ENCODE assay signal across 19 mouse cellular contexts in genomic region chr16:47418680-47419252, GRCm38 (mm10).
A peak's percentile ranks its signal among the peaks of the same experiment; 100 is the strongest.
DNase-seq lines count a peak whose midpoint lies in the region; ATAC-seq lines count a peak whose summit lies in the region.
"Had no signal": no experiment of that assay in that cellular context is flagged by ENCODE, and none has a peak within 500 bp of the region (broad histone marks: within the 10 kb centered on the region; RNA-seq: fewer than 3 reads in every experiment).

No protein-coding gene starts in this region.

- ATAC-seq in midbrain, embryonic 15.5 days (replicated peaks) = 0 out of 2 replicates have a peak, but pooled peaks have one; percentile 60
- ATAC-seq in midbrain, embryonic 14.5 days (ENCODE audit: low FRiP score, low TSS enrichment) = no peak
- ATAC-seq in limb, embryonic 11.5 days (ENCODE audit: insufficient number of reproducible peaks, low FRiP score, low TSS enrichment, low read depth) = no peak; the same call in 1 of the 2 replicates
- ATAC-seq in liver, embryonic 11.5 days (replicated peaks; ENCODE audit: low FRiP score) = no peak
- ATAC-seq: intestine, embryonic 16.5 days; Patski had no signal

- DNase-seq in embryo, embryonic 10 days (ENCODE audit: low spot score) = peak; percentile 3
- no peak for DNase-seq in embryo, embryonic 9.5 days (ENCODE audit: extremely low spot score)
- DNase-seq in kidney, postnatal 10 days = peak; percentile 6
- no peak for DNase-seq in kidney, adult 11 months
- DNase-seq in midbrain, embryonic 14.5 days = no peak
- DNase-seq in limb, embryonic 11.5 days (ENCODE audit: low spot score) = peak; percentile 22
- DNase-seq in liver, embryonic 11.5 days (ENCODE audit: low spot score) = no peak
- DNase-seq: cerebellum, adult 11 months; heart, adult 18-20 months; layer of hippocampus, adult 9-11 months; liver, embryonic 13.5 days; thymus, adult 2 months had no signal

- no peak overlapping the region for H3K27ac ChIP-seq in midbrain, embryonic 15.5 days
- H3K27ac ChIP-seq in midbrain, embryonic 14.5 days (replicated peaks; ENCODE audit: low read depth, low read length) = no peak overlapping the region
- H3K27ac ChIP-seq in limb, embryonic 11.5 days (replicated peaks; ENCODE audit: low read depth, low read length) = no peak overlapping the region
- no peak overlapping the region for H3K27ac ChIP-seq in liver, embryonic 11.5 days (ENCODE audit: low read depth, low read length)
- H3K27ac ChIP-seq: heart, embryonic 15.5 days; hindbrain, embryonic 12.5 days; liver, embryonic 13.5 days had no signal

- no peaks in the 10 kb centered on the region for H3K27me3 ChIP-seq in midbrain, embryonic 15.5 days (replicated peaks)
- H3K27me3 ChIP-seq in midbrain, embryonic 14.5 days (ENCODE audit: control insufficient read depth, insufficient read depth, low read length) = no peaks in the 10 kb centered on the region
- no peaks in the 10 kb centered on the region for H3K27me3 ChIP-seq in limb, embryonic 11.5 days (ENCODE audit: control insufficient read depth, insufficient read depth, low read length)
- H3K27me3 ChIP-seq in liver, embryonic 11.5 days (replicated peaks; ENCODE audit: control insufficient read depth, insufficient read depth, low read length) = no peaks in the 10 kb centered on the region
- H3K27me3 ChIP-seq: heart, embryonic 15.5 days; hindbrain, embryonic 12.5 days; liver, embryonic 13.5 days; Patski had no signal

- no peaks in the 10 kb centered on the region; the same call in 1 of the 2 replicates for H3K4me1 ChIP-seq in midbrain, embryonic 15.5 days
- no peaks in the 10 kb centered on the region for H3K4me1 ChIP-seq in midbrain, embryonic 14.5 days (ENCODE audit: control insufficient read depth, insufficient read depth, low read length)
- H3K4me1 ChIP-seq in limb, embryonic 11.5 days (ENCODE audit: control insufficient read depth, insufficient read depth, low read length) = no peaks in the 10 kb centered on the region
- H3K4me1 ChIP-seq in liver, embryonic 11.5 days (replicated peaks; ENCODE audit: control insufficient read depth, insufficient read depth, low read length) = no peaks in the 10 kb centered on the region
- H3K4me1 ChIP-seq: heart, embryonic 15.5 days; hindbrain, embryonic 12.5 days; liver, embryonic 13.5 days had no signal

- H3K9ac ChIP-seq in midbrain, embryonic 15.5 days = no peak overlapping the region
- H3K9ac ChIP-seq in midbrain, embryonic 14.5 days (replicated peaks; ENCODE audit: low read length) = no peak overlapping the region
- no peak overlapping the region for H3K9ac ChIP-seq in limb, embryonic 11.5 days (ENCODE audit: low read length)
- H3K9ac ChIP-seq in liver, embryonic 11.5 days (ENCODE audit: low read depth, low read length) = no peak overlapping the region
- H3K9ac ChIP-seq: heart, embryonic 15.5 days; hindbrain, embryonic 12.5 days; liver, embryonic 13.5 days had no signal

- no peaks in the 10 kb centered on the region for H3K36me3 ChIP-seq in midbrain, embryonic 15.5 days (replicated peaks)
- H3K36me3 ChIP-seq in midbrain, embryonic 14.5 days (ENCODE audit: control insufficient read depth, insufficient read depth, low read length) = no peaks in the 10 kb centered on the region
- H3K36me3 ChIP-seq in limb, embryonic 11.5 days (ENCODE audit: control insufficient read depth, insufficient read depth, low read length) = no peaks in the 10 kb centered on the region
- no peaks in the 10 kb centered on the region for H3K36me3 ChIP-seq in liver, embryonic 11.5 days (ENCODE audit: control insufficient read depth, insufficient read depth, low read length)
- H3K36me3 ChIP-seq: heart, embryonic 15.5 days; hindbrain, embryonic 12.5 days; liver, embryonic 13.5 days had no signal

- 45% methylated on average over 3 of the region's 3 CpGs for WGBS in midbrain, embryonic 15.5 days
- 37% methylated on average over 3 of the region's 3 CpGs for WGBS in midbrain, embryonic 14.5 days
- 35% methylated on average over 3 of the region's 3 CpGs for WGBS in limb, embryonic 11.5 days
- WGBS in liver, embryonic 11.5 days = 72% methylated on average over 3 of the region's 3 CpGs

- no peak overlapping the region for H3K4me2 ChIP-seq in midbrain, embryonic 15.5 days
- no peak overlapping the region for H3K4me2 ChIP-seq in midbrain, embryonic 14.5 days (ENCODE audit: low read length)
- no peak overlapping the region for H3K4me2 ChIP-seq in limb, embryonic 11.5 days (ENCODE audit: low read depth, severe bottlenecking)
- no peak overlapping the region for H3K4me2 ChIP-seq in liver, embryonic 11.5 days
- H3K4me2 ChIP-seq: heart, embryonic 15.5 days; hindbrain, embryonic 12.5 days; liver, embryonic 13.5 days had no signal

- no peak overlapping the region for H3K4me3 ChIP-seq in midbrain, embryonic 15.5 days
- no peak overlapping the region for H3K4me3 ChIP-seq in midbrain, embryonic 14.5 days (replicated peaks; ENCODE audit: low read depth, low read length)
- H3K4me3 ChIP-seq in limb, embryonic 11.5 days (ENCODE audit: low read depth, low read length) = no peak overlapping the region
- no peak overlapping the region for H3K4me3 ChIP-seq in liver, embryonic 11.5 days (ENCODE audit: low read depth, low read length)
- H3K4me3 ChIP-seq: erythroblast, embryonic 14.5 days; heart, embryonic 15.5 days; hindbrain, embryonic 12.5 days; liver, embryonic 13.5 days; myocyte had no signal

- no peaks in the 10 kb centered on the region for H3K9me3 ChIP-seq in midbrain, embryonic 15.5 days
- no peaks in the 10 kb centered on the region for H3K9me3 ChIP-seq in midbrain, embryonic 14.5 days (ENCODE audit: control insufficient read depth, low read length)
- no peaks in the 10 kb centered on the region for H3K9me3 ChIP-seq in limb, embryonic 11.5 days (ENCODE audit: control insufficient read depth, low read length)
- no peaks in the 10 kb centered on the region for H3K9me3 ChIP-seq in liver, embryonic 11.5 days (ENCODE audit: control insufficient read depth, low read length)
- H3K9me3 ChIP-seq: heart, embryonic 15.5 days; hindbrain, embryonic 12.5 days; liver, embryonic 13.5 days had no signal

Comparison
In these comparisons a context has a peak if more than half of its experiments do, and no peak if none do; other contexts are left out.
1. DNase-seq: peak in embryo, embryonic 10 days (single experiment), kidney, postnatal 10 days (single experiment) and limb, embryonic 11.5 days (single experiment); none in embryo, embryonic 9.5 days (single experiment), kidney, adult 11 months (single experiment), midbrain, embryonic 14.5 days (single experiment) and liver, embryonic 11.5 days (single experiment).